ENCODE assay signal across 8 mouse cellular contexts in the genomic region with DNA sequence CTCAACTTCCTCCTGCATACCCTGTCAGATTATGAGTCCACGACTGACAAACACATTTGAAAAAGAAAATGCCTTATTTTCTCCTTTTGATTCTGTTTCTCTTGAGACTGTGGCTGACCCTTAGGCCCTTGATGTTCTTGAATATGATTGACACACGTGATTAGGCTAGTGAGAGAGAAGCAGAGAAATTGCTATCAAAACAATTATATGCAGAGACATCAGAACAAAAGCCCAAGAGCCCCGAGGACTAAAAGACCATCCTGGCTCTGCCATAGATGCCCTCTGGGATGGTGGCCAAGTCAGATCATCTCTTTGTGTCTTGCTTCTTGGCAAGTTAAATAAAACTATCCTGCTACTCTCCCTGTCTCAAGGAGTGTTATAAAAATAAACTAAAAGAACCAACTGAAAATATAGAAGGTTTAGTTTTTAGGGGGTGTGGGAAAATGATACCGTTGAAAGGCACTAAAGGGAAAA. TPM values are rescaled to one million over a fixed set of nuclear protein-coding genes. Genes with fewer than 3 reads are reported as not detected.
A peak's percentile ranks its signal among the peaks of the same experiment; 100 is the strongest.
DNase-seq lines count a peak whose midpoint lies in the region; ATAC-seq and TF ChIP-seq lines count a peak whose summit lies in the region.

No protein-coding gene starts in this region.

- no peaks in the 10 kb centered on the region for H3K79me3 ChIP-seq in C2C12 (ENCODE audit: low read depth)

- H3K9me3 ChIP-seq in forebrain, embryonic 14.5 days (replicated peaks; ENCODE audit: control insufficient read depth, low read length) = no peaks in the 10 kb centered on the region
- no peaks in the 10 kb centered on the region for H3K9me3 ChIP-seq in liver, embryonic 11.5 days (ENCODE audit: control insufficient read depth, low read length)

- H3ac ChIP-seq in C2C12 (ENCODE audit: control insufficient read depth, insufficient read length, low read depth) = peak overlapping the region; percentile 66

- peak overlapping the region; percentile 86; the same call in 1 of the 2 replicates for H3K9ac ChIP-seq in forebrain, embryonic 14.5 days (ENCODE audit: low read length)
- H3K9ac ChIP-seq in liver, embryonic 11.5 days (ENCODE audit: low read depth, low read length) = peak overlapping the region; percentile 77

- peaks cover 5% of the 10 kb centered on the region; the same call in 1 of the 2 replicates for H3K4me1 ChIP-seq in forebrain, embryonic 14.5 days (ENCODE audit: control insufficient read depth, insufficient read depth, low read length)
- peaks cover 5% of the 10 kb centered on the region; the same call in 1 of the 2 replicates for H3K4me1 ChIP-seq in liver, embryonic 11.5 days (replicated peaks; ENCODE audit: control insufficient read depth, insufficient read depth, low read length)

- no peak for TF ChIP-seq CTCF in C2C12 (IDR thresholded peaks at IDR 0.05; ENCODE audit: control insufficient read depth, insufficient read depth, insufficient read length)

- H3K4me2 ChIP-seq in forebrain, embryonic 14.5 days (ENCODE audit: low read length) = peak overlapping the region; percentile 93
- H3K4me2 ChIP-seq in liver, embryonic 11.5 days = peak overlapping the region; percentile 87

- peak overlapping the region; percentile 34 for H3K4me3 ChIP-seq in C2C12 (ENCODE audit: insufficient read depth, poor library complexity, severe bottlenecking)
- peak overlapping the region; percentile 64 for H3K4me3 ChIP-seq in forebrain, embryonic 14.5 days (ENCODE audit: low read depth, low read length)
- H3K4me3 ChIP-seq in liver, embryonic 11.5 days (ENCODE audit: low read depth, low read length) = peak overlapping the region; percentile 62

- no peaks in the 10 kb centered on the region for H3K36me3 ChIP-seq in C2C12 (ENCODE audit: control insufficient read depth, insufficient read depth)
- no peaks in the 10 kb centered on the region for H3K36me3 ChIP-seq in forebrain, embryonic 14.5 days (ENCODE audit: control insufficient read depth, insufficient read depth, low read length)
- no peaks in the 10 kb centered on the region for H3K36me3 ChIP-seq in liver, embryonic 11.5 days (ENCODE audit: control insufficient read depth, insufficient read depth, low read length)

- H3K79me2 ChIP-seq in C2C12 (ENCODE audit: control insufficient read depth, insufficient read depth) = no peaks in the 10 kb centered on the region

- WGBS in forebrain, embryonic 14.5 days = 51% methylated on average over 4 of the region's 4 CpGs
- 48% methylated on average over 4 of the region's 4 CpGs for WGBS in liver, embryonic 11.5 days

- ATAC-seq in forebrain, embryonic 14.5 days = no peak
- no peak for ATAC-seq in liver, embryonic 11.5 days (replicated peaks; ENCODE audit: low FRiP score)

- H3K27ac ChIP-seq in forebrain, embryonic 14.5 days (ENCODE audit: low read depth, low read length) = 0 out of 2 replicates have a peak overlapping the region, but pooled peaks have one; percentile 86
- H3K27ac ChIP-seq in liver, embryonic 11.5 days (ENCODE audit: low read depth, low read length) = peak overlapping the region; percentile 70; the same call in 1 of the 2 replicates

- no peaks in the 10 kb centered on the region for H3K27me3 ChIP-seq in C2C12 (ENCODE audit: control insufficient read depth, insufficient read depth, insufficient read length)
- no peaks in the 10 kb centered on the region for H3K27me3 ChIP-seq in forebrain, embryonic 14.5 days (replicated peaks; ENCODE audit: control insufficient read depth, insufficient read depth, low read length)
- no peaks in the 10 kb centered on the region for H3K27me3 ChIP-seq in liver, embryonic 11.5 days (replicated peaks; ENCODE audit: control insufficient read depth, insufficient read depth, low read length)

- DNase-seq in cerebellum, adult 9-10 months = peak; percentile 65
- no peak for DNase-seq in cerebellum, adult 11-12 months
- no peak for DNase-seq in forebrain, embryonic 14.5 days (ENCODE audit: low spot score)
- no peak for DNase-seq in liver, embryonic 11.5 days (ENCODE audit: low spot score)
- no peak for DNase-seq in right cerebral cortex, postnatal 10 days (ENCODE audit: low spot score in 2 of 2)
- DNase-seq in right cerebral cortex, postnatal 36 days (ENCODE audit: low spot score in 2 of 2) = no peak
- DNase-seq in right cerebral cortex, postnatal 14 days = no peak

TF ChIP-seq in C2C12, 6 proteins besides CTCF, POLR2A, EP300 and RAD21:
- no peak for TF ChIP-seq CEBPB (IDR thresholded peaks at IDR 0.05; ENCODE audit: low read depth)
- TF ChIP-seq MYOG (IDR thresholded peaks at IDR 0.05; ENCODE audit: control insufficient read depth, extremely low read depth, insufficient read length) = no peak
- TF ChIP-seq USF1 (IDR thresholded peaks at IDR 0.05; ENCODE audit: low read depth) = no peak
- TF ChIP-seq MAX (IDR thresholded peaks at IDR 0.05) = no peak
- no peak for TF ChIP-seq MYOD1 (IDR thresholded peaks at IDR 0.05; ENCODE audit: control insufficient read depth, insufficient read length, low read depth)
- no peak for TF ChIP-seq FOSL1 (IDR thresholded peaks at IDR 0.05; ENCODE audit: insufficient read depth, low read length, poor library complexity, severe bottlenecking)

RNA-seq across cellular contexts. Expression of a gene that starts 22.1 kb away (rescaled TPM):
- 26.2 TPM for polyA plus RNA-seq in C2C12 (2012; fragmentation: generic; extraction: Trizol)
- polyA plus RNA-seq in forebrain, embryonic 14.5 days (2014; fragmentation: Nextera tagmentation; extraction: Ambion mirVana) = 62.0 and 68.1 TPM in 2 replicates
- polyA plus RNA-seq in liver, embryonic 11.5 days (2014; fragmentation: Nextera tagmentation; extraction: Ambion mirVana) = 37.0 and 37.2 TPM in 2 replicates
